Mouse (Mus musculus) heart, embryonic 14.5 days (tissue): ENCODE measurements at regions not wholly inside any gene's neighbourhood (a gene's known extent, or its start where the extent isn't known, plus 50 kb on each side); places are given as distances from the start of the nearest gene placed in this dataset.

ENCODE experiments used
- ATAC-seq: fragments of 200-750 bp; cut with Nextera tagmentation; 2 replicates; pipeline ENCODE4 v1.8.0; 2017; ENCODE audit warnings: low read depth, moderate TSS enrichment; ENCODE audit not compliant: insufficient number of reproducible peaks, insufficient read depth, low FRiP score
- H3K27ac ChIP-seq, 2 experiments: fragments of 200-500 bp in 1 of 2; fragments of 300-500 bp in 1 of 2; sonication (generic) in 1 of 2; replicated peaks in 1 of 2; 2 replicates each; pipeline ENCODE4 v1.5.1; 2012 to 2014; ENCODE audit warnings: low read depth in 2 of 2, low read length in 2 of 2, control low read depth in 1 of 2, mild to moderate bottlenecking in 1 of 2, mixed read lengths in 1 of 2; ENCODE audit not compliant: control insufficient read depth in 1 of 2, insufficient read depth in 1 of 2
- H3K27me3 ChIP-seq: fragments of 300-500 bp; sonication (generic); 2 replicates; pipeline ENCODE4 v1.6.1; 2014; ENCODE audit warnings: mild to moderate bottlenecking, low read length, control low read depth; ENCODE audit not compliant: control insufficient read depth, insufficient read depth
- H3K36me3 ChIP-seq: fragments of 300-500 bp; sonication (generic); 2 replicates; pipeline ENCODE4 v1.6.1; 2014; ENCODE audit warnings: mild to moderate bottlenecking, control low read depth, low read length, mixed read lengths; ENCODE audit not compliant: control insufficient read depth, insufficient read depth
- H3K4me1 ChIP-seq, 2 experiments: fragments of 200-500 bp in 1 of 2; fragments of 300-500 bp in 1 of 2; sonication (generic) in 1 of 2; 2 replicates each; pipeline ENCODE4 v1.6.1; 2012 to 2014; ENCODE audit warnings: low read length in 2 of 2, control low read depth in 1 of 2, mixed read lengths in 1 of 2; ENCODE audit not compliant: control insufficient read depth in 2 of 2, insufficient read depth in 2 of 2
- H3K4me2 ChIP-seq: fragments of 300-500 bp; sonication (generic); 2 replicates; pipeline ENCODE4 v1.6.1; 2014; ENCODE audit warnings: mild to moderate bottlenecking, low read length
- H3K4me3 ChIP-seq, 2 experiments: fragments of 200-500 bp in 1 of 2; fragments of 300-500 bp in 1 of 2; sonication (generic) in 1 of 2; 2 replicates each; pipeline ENCODE4 v1.5.1; 2012 to 2014; ENCODE audit warnings: low read length in 2 of 2, mild to moderate bottlenecking in 2 of 2, control low read depth in 1 of 2, low read depth in 1 of 2, moderate library complexity in 1 of 2; ENCODE audit not compliant: control insufficient read depth in 1 of 2, insufficient read depth in 1 of 2
- H3K9ac ChIP-seq: fragments of 300-500 bp; sonication (generic); 2 replicates; pipeline ENCODE4 v1.6.1; 2014; ENCODE audit warnings: mild to moderate bottlenecking, low read length
- H3K9me3 ChIP-seq: fragments of 300-500 bp; sonication (generic); 2 replicates; pipeline ENCODE4 v1.6.1; 2016; ENCODE audit warnings: low read length, control low read depth; ENCODE audit not compliant: control insufficient read depth
- WGBS: fragments of 180-500 bp; shearing (Covaris S2); extraction: QIAGEN DNeasy Blood & Tissue Kit; methylation state at CpG from one replicate; pipeline ENCODE4 v1.1.7; 2014; 5-methylcytosine and 5-hydroxymethylcytosine counted together

GRCm38 (mm10) chr13:53880466-53881250, 174.8 kb downstream of the Drd1 start:
- no peak for ATAC-seq
- H3K4me1 ChIP-seq: 0 out of 4 replicates have a peak, but pooled peaks cover 0 to 3% of the 10 kb centered on the region in 2 experiments
- H3K9ac ChIP-seq: no peak overlapping the region
- H3K9me3 ChIP-seq: no peaks in the 10 kb centered on the region
- H3K27ac ChIP-seq: no peak overlapping the region
- 73% methylated on average over 10 of the region's 10 CpGs for WGBS
- H3K36me3 ChIP-seq: no peaks in the 10 kb centered on the region
- no peaks in the 10 kb centered on the region for H3K27me3 ChIP-seq
- no peak overlapping the region for H3K4me2 ChIP-seq
- H3K4me3 ChIP-seq: no peak overlapping the region

GRCm38 (mm10) chr13:53875546-53875945, 180.0 kb downstream of the Drd1 start:
- H3K9ac ChIP-seq: no peak overlapping the region
- H3K27me3 ChIP-seq: no peaks in the 10 kb centered on the region
- WGBS: 82% methylated on average over 4 of the region's 4 CpGs
- H3K4me2 ChIP-seq: no peak overlapping the region
- H3K4me1 ChIP-seq: no peaks in the 10 kb centered on the region
- H3K36me3 ChIP-seq: no peaks in the 10 kb centered on the region
- no peak overlapping the region for H3K27ac ChIP-seq
- no peak for ATAC-seq
- H3K9me3 ChIP-seq: no peaks in the 10 kb centered on the region
- no peak overlapping the region for H3K4me3 ChIP-seq

- WGBS: 73% methylated on average over 5 of the region's 5 CpGs
- Histone ChIP-seq H3K4me2 (no peak overlapping the region), H3K36me3 (no peaks in the 10 kb centered on the region), H3K27me3 (no peaks in the 10 kb centered on the region), H3K27ac (no peak overlapping the region), H3K4me3 (no peak overlapping the region), H3K4me1 (no peaks in the 10 kb centered on the region), H3K9me3 (no peaks in the 10 kb centered on the region), H3K9ac (no peak overlapping the region)
- ATAC-seq: no peak
Observed at GRCm38 (mm10) chr13:53865323-53865722, 190.2 kb downstream of the Drd1 start.

GRCm38 (mm10) chr13:53862336-53862735, 193.2 kb downstream of the Drd1 start:
- no peak overlapping the region for H3K27ac ChIP-seq
- no peaks in the 10 kb centered on the region for H3K4me1 ChIP-seq
- no peak overlapping the region for H3K9ac ChIP-seq
- WGBS: 36% methylated on average over 4 of the region's 4 CpGs
- H3K27me3 ChIP-seq: no peaks in the 10 kb centered on the region
- H3K9me3 ChIP-seq: no peaks in the 10 kb centered on the region
- no peaks in the 10 kb centered on the region for H3K36me3 ChIP-seq
- H3K4me3 ChIP-seq: no peak overlapping the region
- no peak for ATAC-seq
- no peak overlapping the region for H3K4me2 ChIP-seq

GRCm38 (mm10) chr13:53854196-53854595, 201.3 kb downstream of the Drd1 start:
- no peak for ATAC-seq
- 50% methylated on average over 2 of the region's 2 CpGs for WGBS
- Histone ChIP-seq H3K36me3 (no peaks in the 10 kb centered on the region), H3K9ac (no peak overlapping the region), H3K27me3 (no peaks in the 10 kb centered on the region), H3K27ac (no peak overlapping the region), H3K4me1 (no peaks in the 10 kb centered on the region), H3K9me3 (no peaks in the 10 kb centered on the region), H3K4me3 (no peak overlapping the region), H3K4me2 (no peak overlapping the region)

- Histone ChIP-seq H3K36me3 (no peaks in the 10 kb centered on the region), H3K4me1 (no peaks in the 10 kb centered on the region), H3K4me3 (no peak overlapping the region), H3K27me3 (no peaks in the 10 kb centered on the region), H3K9me3 (no peaks in the 10 kb centered on the region), H3K9ac (no peak overlapping the region), H3K27ac (no peak overlapping the region), H3K4me2 (no peak overlapping the region)
- WGBS: 77% methylated on average over 9 of the region's 9 CpGs
- ATAC-seq: no peak
Observed at GRCm38 (mm10) chr13:53850146-53850545, 205.4 kb downstream of the Drd1 start.

- no peak overlapping the region for H3K4me3 ChIP-seq
- 82% methylated on average over 5 of the region's 5 CpGs for WGBS
- no peaks in the 10 kb centered on the region for H3K27me3 ChIP-seq
- no peak overlapping the region for H3K9ac ChIP-seq
- no peak overlapping the region for H3K27ac ChIP-seq
- no peaks in the 10 kb centered on the region for H3K36me3 ChIP-seq
- no peak for ATAC-seq
- no peaks in the 10 kb centered on the region for H3K4me1 ChIP-seq
- H3K9me3 ChIP-seq: no peaks in the 10 kb centered on the region
- no peak overlapping the region for H3K4me2 ChIP-seq
Observed at GRCm38 (mm10) chr13:53846221-53846620, 209.3 kb downstream of the Drd1 start.

- Histone ChIP-seq H3K9ac (no peak overlapping the region), H3K4me1 (no peaks in the 10 kb centered on the region), H3K36me3 (no peaks in the 10 kb centered on the region), H3K4me3 (no peak overlapping the region), H3K27ac (no peak overlapping the region), H3K27me3 (no peaks in the 10 kb centered on the region), H3K4me2 (no peak overlapping the region), H3K9me3 (no peaks in the 10 kb centered on the region)
- WGBS: 84% methylated on average over 14 of the region's 14 CpGs
- no peak for ATAC-seq
Observed at GRCm38 (mm10) chr13:53845786-53846185, 209.7 kb downstream of the Drd1 start.
